Mouse (Mus musculus) CD8-positive naive resting alpha-beta T cell, adult 2 months (primary cell): Measurements from ENCODE around the gene Lrg1.

Source experiments
- DNase-seq, 2 experiments: peaks; one replicate each; pipeline ENCODE4 v3.0.0; 2022; ENCODE audit warnings: low read depth in 2 of 2, low spot score in 2 of 2

Gene Lrg1

DNA sequence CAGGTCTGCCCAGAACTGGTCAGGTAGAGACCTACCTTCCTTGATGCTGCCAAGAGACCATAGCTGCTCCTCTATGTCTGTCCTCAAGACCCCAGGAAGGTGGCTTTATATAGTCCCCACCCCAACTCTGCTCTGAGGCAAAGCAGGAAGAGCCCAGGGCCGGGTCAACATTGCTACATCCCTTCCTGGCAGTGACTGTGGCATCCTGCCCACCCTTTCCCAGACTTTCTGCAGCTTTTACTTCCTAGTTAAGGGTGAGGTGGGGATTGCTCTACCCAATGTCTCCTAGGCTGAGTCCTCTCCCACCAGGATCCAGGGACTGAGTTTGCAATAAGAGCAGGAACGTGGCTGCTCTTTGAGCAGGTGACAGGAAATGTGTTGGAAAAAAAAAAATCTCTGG lies at the start of gene Lrg1:
Lrg1 (minus strand) TSS at position 176 of the 400 bp plus-strand sequence.
- DNase-seq, result no peak

- no peak for DNase-seq
Observed at GRCm38 (mm10) chr17:56171456-56171855, 49.7 kb upstream of the Lrg1 start.

GRCm38 (mm10) chr17:56170636-56171035 lies 48.8 kb upstream of the Lrg1 start:
- no peak for DNase-seq

DNA sequence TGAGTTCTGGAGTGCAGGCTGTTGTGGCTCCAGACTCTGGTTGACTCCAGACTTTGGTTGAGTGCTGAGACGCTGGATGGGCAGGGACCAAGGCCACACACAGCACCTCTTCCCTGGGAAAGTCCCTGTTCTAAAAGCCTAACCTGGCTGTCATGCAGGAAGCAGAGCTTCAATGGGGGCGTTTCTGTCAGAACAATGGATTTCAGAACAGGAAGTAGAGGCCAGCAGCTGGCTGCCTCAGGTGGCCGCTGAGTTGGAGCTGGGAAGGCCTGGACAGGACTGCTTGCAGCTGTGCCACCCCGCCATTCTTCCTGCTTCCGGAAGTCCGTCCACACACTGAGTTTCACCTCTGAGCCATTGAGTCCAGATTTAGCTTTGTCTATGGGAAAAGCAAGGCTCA lies 48.0 kb upstream of the Lrg1 start:
- no peak for DNase-seq

- DNase-seq, result no peak
Observed at GRCm38 (mm10) chr17:56165671-56166070, 43.9 kb upstream of the Lrg1 start.

DNA sequence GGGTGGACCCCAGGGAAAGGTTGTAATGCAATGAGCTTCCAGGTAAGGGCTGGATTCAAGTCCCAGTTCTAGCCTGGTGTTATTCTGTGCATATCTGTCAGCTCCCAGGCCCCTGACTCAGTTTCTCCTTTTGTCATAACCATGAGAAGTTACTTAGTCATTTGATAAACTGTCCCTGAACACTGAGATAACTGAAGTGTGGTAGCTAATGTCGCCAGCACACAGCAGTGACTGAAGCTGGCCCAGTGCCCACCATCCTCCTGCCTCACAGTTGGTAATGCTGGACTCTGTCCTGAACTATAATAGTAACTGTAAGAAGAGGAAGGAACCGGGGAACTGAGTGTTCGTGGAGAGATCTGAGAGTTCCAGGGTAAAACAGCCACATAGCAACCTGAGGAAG lies 42.7 kb upstream of the Lrg1 start:
- DNase-seq, result no peak

DNA sequence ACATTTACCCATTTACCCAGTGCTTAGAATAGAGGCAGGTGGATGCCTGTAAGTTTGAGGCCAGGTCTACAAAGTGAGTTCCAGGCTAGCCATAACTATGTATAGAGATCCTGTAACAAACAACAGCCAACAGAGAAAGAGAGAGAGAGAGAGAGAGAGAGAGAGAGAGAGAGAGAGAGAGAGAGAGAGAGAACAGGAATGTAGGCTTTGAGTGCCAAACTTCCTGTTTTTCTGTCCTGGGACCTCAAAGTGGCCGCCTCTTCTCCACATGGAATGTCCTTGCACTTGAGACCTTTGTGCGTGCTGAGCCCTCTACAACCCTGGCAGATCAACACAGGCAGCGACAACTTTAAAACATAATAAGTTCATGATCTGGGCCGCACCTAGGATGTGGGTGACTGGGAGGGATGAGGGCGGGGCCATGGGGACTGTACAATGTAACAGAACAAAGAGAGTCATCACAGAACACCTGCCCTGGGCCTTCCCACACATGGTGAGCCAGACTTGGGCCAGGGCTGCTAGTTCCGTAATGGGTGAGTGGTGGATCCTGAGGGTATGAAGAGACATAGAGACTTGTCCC lies 41.8 kb upstream of the Lrg1 start:
- DNase-seq, result peak; percentile 63 to 76

DNA sequence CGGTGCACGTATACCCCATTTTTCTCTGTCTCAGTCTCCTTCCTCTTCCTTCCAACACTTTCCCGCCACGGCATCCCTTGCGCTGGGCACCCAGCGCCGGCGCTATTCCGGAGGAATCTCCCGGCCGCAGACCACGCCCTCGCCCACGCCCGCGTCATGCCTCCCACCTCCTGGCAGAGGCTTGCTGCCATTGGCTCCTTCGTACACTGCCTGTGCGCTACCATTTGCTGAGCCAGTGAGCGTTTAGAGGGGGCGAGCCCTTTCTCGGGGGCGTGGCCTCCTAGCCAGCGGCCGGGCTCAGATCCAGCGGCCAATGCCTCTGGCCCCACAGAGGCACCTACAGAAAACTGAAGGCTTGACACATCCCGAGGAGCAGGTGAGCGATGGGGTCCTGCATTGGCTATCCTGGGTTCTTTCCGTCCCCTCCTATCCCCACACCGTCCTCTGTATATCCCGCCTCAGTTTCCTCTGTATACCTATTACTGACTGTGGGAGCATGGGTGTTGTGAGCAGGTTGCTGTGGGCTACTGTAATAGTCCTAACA lies 40.5 kb upstream of the Lrg1 start, which contains the start of gene Tnfaip8l1:
Tnfaip8l1 (plus strand) TSS at position 247 of the 544 bp plus-strand sequence.
- peak; percentile 75 to 83 for DNase-seq

GRCm38 (mm10) chr17:56159729-56160128 lies 37.9 kb upstream of the Lrg1 start:
- no peak for DNase-seq

DNA sequence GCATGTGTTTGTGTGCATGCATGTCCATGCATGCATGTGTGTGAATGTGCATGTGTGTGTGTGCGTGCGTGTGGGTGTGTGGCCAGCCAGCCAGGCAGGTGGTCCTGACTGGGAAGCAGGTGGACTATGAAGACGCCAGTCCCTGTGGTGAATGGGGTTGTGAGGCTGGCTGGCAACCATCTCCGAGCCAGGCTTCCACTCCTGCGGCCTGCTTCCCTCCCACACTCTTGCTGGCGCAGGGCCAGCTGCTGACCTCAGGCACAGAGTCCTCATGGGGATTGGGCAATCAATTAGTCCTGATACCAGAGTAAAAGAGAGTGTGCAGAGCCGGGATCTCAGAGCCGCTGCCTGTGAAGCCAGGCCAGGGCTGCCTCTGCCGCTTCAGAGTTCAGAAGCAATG lies 31.8 kb upstream of the Lrg1 start:
- DNase-seq, result no peak

DNA sequence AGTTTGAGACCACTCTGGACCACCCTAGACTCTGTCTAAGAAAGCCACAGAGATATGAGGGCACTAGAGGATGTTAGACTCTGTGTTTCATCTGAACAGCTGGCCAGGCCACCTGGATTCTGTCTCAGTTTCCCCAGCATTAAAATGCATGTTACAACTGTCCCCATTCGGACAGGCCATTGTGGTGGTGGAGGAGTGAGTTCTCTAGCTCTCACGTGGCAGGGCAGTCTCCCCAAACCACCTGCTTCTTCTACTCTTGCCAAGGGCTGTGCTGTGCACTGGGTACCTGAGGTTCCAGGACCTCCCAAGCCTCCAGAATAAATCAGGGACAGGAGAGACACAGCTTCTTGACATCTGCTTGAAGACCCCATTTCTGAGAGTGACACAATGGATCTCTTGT lies 28.1 kb upstream of the Lrg1 start:
- DNase-seq, result no peak

- no peak for DNase-seq
Observed at GRCm38 (mm10) chr17:56148790-56149618, 27.2 kb upstream of the Lrg1 start.

- DNase-seq, result no peak
Observed at GRCm38 (mm10) chr17:56148280-56148679, 26.5 kb upstream of the Lrg1 start.

GRCm38 (mm10) chr17:56147420-56147819 lies 25.6 kb upstream of the Lrg1 start:
- no peak for DNase-seq

GRCm38 (mm10) chr17:56146131-56146530 lies 24.3 kb upstream of the Lrg1 start:
- no peak for DNase-seq

DNA sequence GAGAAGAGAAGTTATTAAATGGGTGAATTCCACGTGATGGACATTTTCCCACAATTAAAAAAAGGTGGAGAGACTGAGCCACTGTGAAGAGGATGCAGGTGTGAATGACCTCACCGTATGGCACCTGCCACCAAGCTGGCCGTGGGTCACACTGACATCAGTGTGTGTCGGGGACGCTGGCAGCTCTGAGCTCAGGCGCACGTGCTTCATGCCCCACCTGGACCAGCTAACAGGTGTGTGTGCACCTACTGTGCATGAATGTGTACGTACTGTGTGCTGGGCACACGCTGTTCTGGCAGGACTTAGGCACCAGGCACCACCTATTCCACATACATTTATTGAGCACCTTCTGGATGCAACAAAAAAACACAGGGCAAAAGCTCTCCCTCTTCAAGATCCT lies 22.7 kb upstream of the Lrg1 start:
- no peak for DNase-seq

DNA sequence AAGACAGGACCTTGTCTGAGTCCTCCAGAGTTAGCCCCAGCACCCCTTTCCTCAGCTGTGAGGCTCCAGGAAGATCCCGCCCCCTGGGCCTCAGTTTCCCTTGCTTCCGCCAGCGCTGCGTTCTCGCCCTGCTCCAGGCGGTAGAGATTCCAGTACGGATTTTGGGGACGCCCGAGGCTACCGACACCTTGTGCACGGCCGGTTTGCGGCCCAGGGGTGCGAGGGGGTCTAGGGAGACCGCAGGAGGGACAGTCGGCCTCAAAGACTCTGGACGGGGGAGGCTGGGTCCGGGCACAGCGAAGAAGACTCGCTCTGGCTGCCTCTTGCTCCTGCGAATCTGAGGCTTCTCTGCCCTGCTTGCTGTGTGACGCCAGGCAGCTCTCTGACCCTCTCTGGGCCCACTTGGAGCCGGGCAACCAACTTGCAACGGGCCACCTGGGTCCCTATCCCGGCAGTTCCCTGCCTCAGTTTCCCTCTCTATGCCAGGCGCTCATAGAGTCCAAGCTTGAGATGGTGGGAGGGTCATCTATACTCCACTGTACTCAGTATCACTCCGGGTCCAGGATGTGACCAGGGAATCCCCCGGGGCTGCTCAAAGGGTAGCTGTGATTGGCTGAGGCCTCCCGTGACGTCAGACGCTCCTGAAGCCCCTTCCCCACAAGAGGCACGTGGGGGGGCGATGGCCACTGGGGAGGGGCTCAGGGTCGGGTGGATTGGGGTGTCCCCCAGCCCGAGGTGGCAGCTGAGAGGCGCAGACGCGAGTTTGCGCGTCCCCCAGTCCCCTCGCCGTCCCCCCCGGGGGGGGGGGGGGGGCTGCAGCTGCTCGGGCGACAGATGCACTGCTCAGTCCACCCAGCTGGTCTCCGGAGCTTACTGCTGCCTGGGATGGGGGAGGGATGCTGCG lies 20.2 kb upstream of the Lrg1 start:
- DNase-seq, result no peak

DNA sequence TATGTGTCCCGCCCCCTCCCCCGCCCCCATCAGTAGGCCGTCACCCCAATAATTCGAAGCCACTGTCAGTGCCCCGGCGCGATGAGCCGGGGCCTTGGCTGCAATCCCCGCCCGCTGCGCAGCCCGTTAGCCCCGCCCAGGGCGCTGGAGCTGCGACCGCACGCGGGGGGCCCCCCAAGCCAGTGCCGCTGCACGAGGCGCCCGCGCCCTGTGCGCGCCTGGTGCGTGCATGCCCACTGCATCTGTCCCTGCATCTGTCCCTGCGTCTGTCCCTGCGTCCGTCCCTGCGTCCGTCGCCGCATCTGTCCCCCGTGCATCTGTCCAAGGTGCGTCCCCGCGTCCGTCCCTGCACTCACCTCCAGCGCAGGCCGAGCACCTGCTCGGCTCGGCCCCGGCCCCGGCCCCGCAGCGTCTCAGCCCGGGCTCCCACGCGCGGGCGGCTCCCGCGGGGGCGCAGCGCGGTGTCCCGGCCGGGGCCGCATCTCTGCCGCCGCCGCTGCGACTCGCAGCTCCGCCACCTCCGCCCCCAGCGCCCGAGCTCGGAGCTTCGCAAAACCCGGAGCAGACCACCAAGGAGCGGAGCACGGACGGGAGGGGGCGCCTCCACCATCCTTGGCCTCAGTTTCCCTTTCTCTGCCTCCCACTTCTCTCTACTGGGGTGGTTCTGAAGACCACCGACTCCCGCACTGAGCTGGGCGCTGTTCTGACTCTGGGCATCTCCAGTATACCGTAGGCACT lies 18.2 kb upstream of the Lrg1 start, which contains the start of gene Sema6b:
Sema6b (minus strand) TSS at position 486 of the 738 bp plus-strand sequence.
- peak in 1 of 2 experiments; percentile 26 for DNase-seq

DNA sequence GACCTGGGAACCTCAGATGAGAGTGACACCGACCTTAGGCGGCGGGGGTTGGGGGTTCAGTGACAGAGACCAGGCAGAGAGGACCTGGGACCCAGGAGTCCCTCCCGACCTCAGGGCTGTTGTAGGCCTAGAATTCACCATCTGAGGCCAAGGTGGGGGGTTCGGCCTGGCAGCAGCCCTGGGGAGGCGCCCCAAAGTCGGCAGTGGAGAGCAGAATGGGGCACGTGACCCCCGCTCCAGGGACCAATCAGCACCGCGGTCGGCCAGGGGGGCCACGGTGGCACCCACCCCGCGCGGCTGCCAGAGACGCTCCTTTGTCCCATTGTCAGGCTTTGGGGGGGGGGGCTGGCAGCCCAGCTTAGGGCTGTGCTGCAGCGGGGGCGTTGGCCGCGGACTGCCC lies 17.6 kb upstream of the Lrg1 start:
- DNase-seq, result no peak

DNA sequence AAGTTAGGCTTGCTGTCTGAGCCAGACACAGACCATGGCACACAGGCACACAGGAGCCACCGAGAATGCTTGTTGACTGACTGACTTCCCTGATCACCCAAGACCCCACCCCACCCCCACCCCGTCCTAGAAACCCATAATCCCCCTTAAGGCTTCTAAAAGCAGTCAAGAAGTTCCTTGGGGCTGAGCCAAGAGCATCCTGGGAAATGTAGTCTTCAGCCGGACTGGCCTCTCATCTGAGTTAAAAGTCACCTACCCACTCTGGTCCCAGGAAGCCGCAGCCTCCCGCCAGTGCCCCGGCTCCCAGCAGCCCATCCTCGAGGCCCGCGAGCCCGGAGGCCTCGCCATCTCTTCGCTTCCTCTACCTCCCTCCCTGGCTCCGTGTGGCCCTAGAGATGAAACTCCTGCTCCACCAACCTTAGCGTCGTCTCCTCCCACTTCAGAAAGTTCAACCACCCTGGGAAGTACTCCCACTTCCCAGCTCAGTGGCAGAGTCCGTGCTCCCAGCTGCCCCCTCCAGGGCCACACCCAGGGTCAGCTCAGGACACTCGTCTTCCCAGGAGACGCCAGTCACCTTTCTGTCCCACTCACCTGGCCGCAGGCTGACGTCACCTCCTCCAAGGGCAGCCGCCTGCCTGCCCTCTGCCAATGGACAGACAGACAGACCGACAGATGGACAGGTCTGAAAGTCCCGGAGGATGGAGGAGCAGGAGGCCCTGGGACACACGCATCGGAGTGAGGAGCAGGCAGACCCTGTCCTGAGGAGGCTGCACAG lies 16.2 kb upstream of the Lrg1 start:
- DNase-seq, result no peak
